Mouse (Mus musculus) liver, postnatal 0 days (tissue): ENCODE measurements around the gene Robo4. TPM values are rescaled to one million over a fixed set of nuclear protein-coding genes. Genes with fewer than 3 reads are reported as not detected.

Experiments used
- ATAC-seq: fragments of 200-750 bp; cut with Nextera tagmentation; 2 replicates; pipeline ENCODE4 v1.8.0; 2017; ENCODE audit warnings: mild to moderate bottlenecking, moderate library complexity
- DNase-seq: peaks from one replicate; pipeline ENCODE4 v3.0.0-alpha.2; 2016
- H3K27ac ChIP-seq: fragments of 300-500 bp; sonication (generic); 2 replicates; pipeline ENCODE4 v1.5.1; 2014; ENCODE audit warnings: antibody characterized with exemption, moderate library complexity, mild to moderate bottlenecking, low read depth
- H3K27me3 ChIP-seq: fragments of 300-500 bp; sonication (generic); 2 replicates; pipeline ENCODE4 v1.6.1; 2014; ENCODE audit warnings: low read length, control low read depth, mixed read lengths; ENCODE audit not compliant: insufficient read depth
- H3K36me3 ChIP-seq: fragments of 300-500 bp; sonication (generic); replicated peaks from 2 replicates; pipeline ENCODE4 v1.6.1; 2014; ENCODE audit warnings: mild to moderate bottlenecking, control low read depth, low read length, moderate library complexity, mixed read lengths; ENCODE audit not compliant: insufficient read depth
- H3K4me1 ChIP-seq: fragments of 300-500 bp; sonication (generic); 2 replicates; pipeline ENCODE4 v1.6.1; 2014; ENCODE audit warnings: antibody characterized with exemption, mild to moderate bottlenecking, control low read depth; ENCODE audit not compliant: insufficient read depth
- H3K4me2 ChIP-seq: fragments of 300-500 bp; sonication (generic); 2 replicates; pipeline ENCODE4 v1.6.1; 2014; ENCODE audit warnings: low read depth, mild to moderate bottlenecking, low read length, moderate library complexity, mixed read lengths
- H3K4me3 ChIP-seq: fragments of 300-500 bp; sonication (generic); 2 replicates; pipeline ENCODE4 v1.5.1; 2014; ENCODE audit warnings: low read depth, low read length
- H3K9ac ChIP-seq: fragments of 300-500 bp; sonication (generic); replicated peaks from 2 replicates; pipeline ENCODE4 v1.6.1; 2014; ENCODE audit warnings: mild to moderate bottlenecking, moderate library complexity
- H3K9me3 ChIP-seq: fragments of 300-500 bp; sonication (generic); 2 replicates; pipeline ENCODE4 v1.6.1; 2016; ENCODE audit warnings: mild to moderate bottlenecking, control low read depth, low read length, mixed read lengths
- CTCF ChIP-seq: sonication (generic); IDR thresholded peaks from 2 replicates; pipeline ENCODE4 v1.5.1; 2016; ENCODE audit warnings: antibody characterized with exemption, low read depth
- EP300 ChIP-seq: IDR thresholded peaks from 2 replicates; pipeline ENCODE4 v1.6.1; 2016; ENCODE audit warnings: antibody characterized with exemption, low read depth, mild to moderate bottlenecking
- WGBS: fragments of 180-500 bp; shearing (Covaris S2); extraction: QIAGEN DNeasy Blood & Tissue Kit; methylation state at CpG from one replicate; pipeline ENCODE4 v1.1.7; 2014; ENCODE audit not compliant: insufficient replicate concordance; 5-methylcytosine and 5-hydroxymethylcytosine counted together
- polyA plus RNA-seq: library from polyadenylated mRNA; unstranded; fragments of >200 nt; fragmentation: Nextera tagmentation; extraction: Ambion mirVana; gene quantifications from 2 replicates; pipeline ENCODE4 v1.2.1, GENCODE M21; 2015

Robo4 gene
- polyA plus RNA-seq, 1 experiment from 2014 or later: 2.5 TPM

GRCm38 (mm10) chr9:37455868-37456267, 54.2 kb downstream of the Robo4 start:
- H3K27ac ChIP-seq: no peak overlapping the region
- TF ChIP-seq EP300 (no peak), CTCF (no peak)
- H3K4me1 ChIP-seq: peaks cover 7% of the 10 kb centered on the region
- 5% methylated on average over 8 of the region's 8 CpGs for WGBS
- DNase-seq (no peak), ATAC-seq (no peak)
- no peak overlapping the region for H3K4me3 ChIP-seq
- H3K4me2 ChIP-seq: no peak overlapping the region
- H3K9me3 ChIP-seq: no peaks in the 10 kb centered on the region
- no peak overlapping the region for H3K9ac ChIP-seq
- H3K36me3 ChIP-seq: no peaks in the 10 kb centered on the region
- peaks cover 80% of the 10 kb centered on the region for H3K27me3 ChIP-seq

- H3K27ac ChIP-seq: no peak overlapping the region
- ATAC-seq: no peak
- H3K4me3 ChIP-seq: peak overlapping the region; percentile 13; the same call in 1 of the 2 replicates
- no peak overlapping the region for H3K9ac ChIP-seq
- no peak overlapping the region for H3K4me2 ChIP-seq
- H3K4me1 ChIP-seq: peaks cover 7% of the 10 kb centered on the region
- TF ChIP-seq CTCF (no peak), EP300 (no peak)
- no peak for DNase-seq
- no peaks in the 10 kb centered on the region for H3K36me3 ChIP-seq
- peaks cover 86% of the 10 kb centered on the region for H3K27me3 ChIP-seq
- no peaks in the 10 kb centered on the region for H3K9me3 ChIP-seq
- WGBS: 0% methylated on average over 19 of the region's 20 CpGs
Observed at GRCm38 (mm10) chr9:37456481-37456910, 54.8 kb downstream of the Robo4 start.

- H3K36me3 ChIP-seq: no peaks in the 10 kb centered on the region
- H3K4me3 ChIP-seq: no peak overlapping the region
- no peaks in the 10 kb centered on the region for H3K9me3 ChIP-seq
- TF ChIP-seq CTCF (no peak), EP300 (no peak)
- H3K27ac ChIP-seq: no peak overlapping the region
- 73% methylated on average over 1 of the region's 1 CpGs for WGBS
- peaks cover 7% of the 10 kb centered on the region for H3K4me1 ChIP-seq
- DNase-seq (no peak), ATAC-seq (no peak)
- H3K4me2 ChIP-seq: no peak overlapping the region
- no peak overlapping the region for H3K9ac ChIP-seq
- peaks cover 93% of the 10 kb centered on the region for H3K27me3 ChIP-seq
Observed at GRCm38 (mm10) chr9:37457151-37457550, 55.5 kb downstream of the Robo4 start.

GRCm38 (mm10) chr9:37459665-37460042, 58.0 kb downstream of the Robo4 start:
- under 1% methylated on average over 9 of the region's 9 CpGs for WGBS
- Histone ChIP-seq H3K4me2 (peak overlapping the region; percentile 62; the same call in 1 of the 2 replicates), H3K4me3 (0 out of 2 replicates have a peak overlapping the region, but pooled peaks have one; percentile 40), H3K9ac (no peak overlapping the region), H3K27ac (no peak overlapping the region), H3K27me3 (peaks cover 78% of the 10 kb centered on the region), H3K9me3 (no peaks in the 10 kb centered on the region), H3K36me3 (no peaks in the 10 kb centered on the region), H3K4me1 (peaks cover 7% of the 10 kb centered on the region)
- TF ChIP-seq CTCF (no peak), EP300 (no peak)
- DNase-seq (no peak), ATAC-seq (no peak)

GRCm38 (mm10) chr9:37460043-37460960, 58.6 kb downstream of the Robo4 start:
- 1% methylated on average over 67 of the region's 81 CpGs for WGBS
- TF ChIP-seq EP300 (no peak), CTCF (no peak)
- Histone ChIP-seq H3K4me1 (peaks cover 7% of the 10 kb centered on the region), H3K9ac (no peak overlapping the region), H3K4me3 (peak overlapping the region; percentile 40), H3K9me3 (no peaks in the 10 kb centered on the region), H3K27me3 (peaks cover 73% of the 10 kb centered on the region), H3K27ac (no peak overlapping the region), H3K4me2 (peak overlapping the region; percentile 62), H3K36me3 (no peaks in the 10 kb centered on the region)
- no peak for ATAC-seq
- DNase-seq: peak; percentile 29

GRCm38 (mm10) chr9:37460961-37461340, 59.3 kb downstream of the Robo4 start:
- Histone ChIP-seq H3K4me3 (no peak overlapping the region), H3K9ac (no peak overlapping the region), H3K4me2 (peak overlapping the region; percentile 62), H3K4me1 (peaks cover 7% of the 10 kb centered on the region), H3K36me3 (no peaks in the 10 kb centered on the region), H3K27ac (no peak overlapping the region), H3K9me3 (no peaks in the 10 kb centered on the region), H3K27me3 (peaks cover 68% of the 10 kb centered on the region)
- no peak for TF ChIP-seq EP300
- no peak for TF ChIP-seq CTCF
- 13% methylated on average over 5 of the region's 5 CpGs for WGBS
- no peak for DNase-seq
- ATAC-seq: no peak
